Mouse (Mus musculus): ENCODE results near the gene Ltv1.

- TF ChIP-seq POLR2A (IDR thresholded peaks at IDR 0.05; ENCODE audit: low read depth, low read length) (no peak), CTCF (IDR thresholded peaks at IDR 0.05; ENCODE audit: extremely low read depth, insufficient read depth, insufficient read length, insufficient replicate concordance) (no peak)
Measured at GRCm38 (mm10) chr10:13233941-13234340, 41.0 kb upstream of the Ltv1 start.

All from spleen, adult 2 months (tissue).